Mouse (Mus musculus) kidney, adult 2 months (tissue): ENCODE measurements around the gene Mrpl42. TPM values are rescaled to one million over a fixed set of nuclear protein-coding genes. Genes with fewer than 3 reads are reported as not detected.

Experiments used
- DNase-seq: peaks from one replicate; pipeline ENCODE4 v3.0.0; 2021
- H3K27ac ChIP-seq: fragments of 200-500 bp; 2 replicates; pipeline ENCODE4 v1.5.1; 2012; ENCODE audit warnings: low read depth, low read length, control low read depth, inconsistent platforms; ENCODE audit not compliant: insufficient read depth
- H3K27me3 ChIP-seq: fragments of 200-500 bp; replicated peaks from 2 replicates; pipeline ENCODE4 v1.6.1; 2012; ENCODE audit warnings: mild to moderate bottlenecking, moderate library complexity, low read length, inconsistent platforms; ENCODE audit not compliant: control insufficient read depth, insufficient read depth
- H3K36me3 ChIP-seq: fragments of 200-500 bp; 2 replicates; pipeline ENCODE4 v1.6.1; 2012; ENCODE audit warnings: mild to moderate bottlenecking, moderate library complexity, low read length, inconsistent platforms; ENCODE audit not compliant: control insufficient read depth, insufficient read depth
- H3K4me1 ChIP-seq: fragments of 200-500 bp; 2 replicates; pipeline ENCODE4 v1.6.1; 2011; ENCODE audit warnings: low read length; ENCODE audit not compliant: control insufficient read depth, insufficient read depth
- H3K4me3 ChIP-seq: fragments of 200-500 bp; 2 replicates; pipeline ENCODE4 v1.5.1; 2011; ENCODE audit warnings: mild to moderate bottlenecking, low read depth, low read length, control low read depth; ENCODE audit not compliant: insufficient read depth
- CTCF ChIP-seq: fragments of 200-500 bp; conservative IDR thresholded peaks from 2 replicates; pipeline ENCODE4 v1.5.1; 2011; ENCODE audit warnings: low read depth, mild to moderate bottlenecking, control low read depth, low read length, moderate library complexity, mixed read lengths; ENCODE audit not compliant: insufficient read depth, insufficient read length
- POLR2A ChIP-seq: fragments of 200-500 bp; IDR thresholded peaks from one replicate; pipeline ENCODE4 v1.6.1; 2011; ENCODE audit warnings: low read depth, low read length, control low read depth
- WGBS: fragments of 180-500 bp; shearing (Covaris S2); methylation state at CpG from one replicate; pipeline ENCODE4 v1.1.7; 2018; 5-methylcytosine and 5-hydroxymethylcytosine counted together
- polyA plus RNA-seq: library from polyadenylated mRNA; depleted of rRNA; stranded (reverse); fragments of >200 nt; gene quantifications from 2 replicates; pipeline ENCODE4 v1.2.3, GENCODE M21; 2012

Gene Mrpl42
- polyA plus RNA-seq, 1 experiment: 322 TPM

GRCm38 (mm10) chr10:95504341-95504740 is 2.6 kb upstream of the Mrpl42 start:
- WGBS: 7% methylated on average over 1 of the region's 1 CpGs
- H3K4me3 ChIP-seq: no peak overlapping the region
- peak; percentile 62 for DNase-seq
- no peak overlapping the region for H3K27ac ChIP-seq
- TF ChIP-seq POLR2A (no peak), CTCF (no peak)
- peaks cover 5% of the 10 kb centered on the region; the same call in 1 of the 2 replicates for H3K4me1 ChIP-seq
- no peaks in the 10 kb centered on the region for H3K36me3 ChIP-seq
- no peaks in the 10 kb centered on the region for H3K27me3 ChIP-seq

DNA sequence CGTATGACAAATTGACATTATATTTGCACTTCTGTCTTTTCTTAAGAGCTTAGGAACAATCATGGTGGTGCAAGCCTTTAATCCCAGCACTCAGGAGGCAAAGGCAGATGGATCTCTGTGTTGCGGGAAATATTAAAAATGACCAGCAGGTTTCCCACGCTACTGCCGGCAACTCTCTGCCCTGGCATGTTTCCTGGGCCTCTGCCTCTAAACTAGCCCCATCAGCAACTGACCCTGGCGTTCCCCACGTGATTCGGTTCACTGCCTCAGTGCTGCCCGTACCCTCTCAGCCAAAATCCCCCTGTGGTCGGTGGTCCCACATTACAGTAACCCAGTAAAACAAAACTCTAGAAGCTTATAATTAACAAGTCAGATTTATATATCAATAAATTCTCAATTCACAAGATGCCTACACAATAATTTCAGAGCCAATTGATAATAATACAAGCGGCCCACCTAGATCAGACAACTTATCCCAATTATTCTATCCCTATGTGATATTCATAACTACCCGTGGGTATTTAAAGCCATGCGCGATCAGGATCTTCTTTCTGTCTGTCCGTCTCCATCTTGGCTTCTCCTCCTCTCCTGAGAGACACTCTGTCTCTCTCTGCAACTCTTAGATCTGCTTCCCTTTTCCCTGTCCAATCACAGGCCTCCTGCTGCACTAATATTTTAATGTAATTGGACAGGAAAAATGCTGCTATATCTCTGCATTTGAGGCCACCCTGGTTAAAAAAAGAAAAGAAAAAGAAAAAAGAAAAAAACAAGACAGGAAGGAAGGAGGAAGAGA is 1.9 kb upstream of the Mrpl42 start:
- H3K27ac ChIP-seq: no peak overlapping the region
- TF ChIP-seq CTCF (no peak), POLR2A (no peak)
- no peaks in the 10 kb centered on the region for H3K27me3 ChIP-seq
- WGBS: 65% methylated on average over 14 of the region's 14 CpGs
- H3K36me3 ChIP-seq: no peaks in the 10 kb centered on the region
- no peak for DNase-seq
- peaks cover 5% of the 10 kb centered on the region; the same call in 1 of the 2 replicates for H3K4me1 ChIP-seq
- H3K4me3 ChIP-seq: no peak overlapping the region

DNA sequence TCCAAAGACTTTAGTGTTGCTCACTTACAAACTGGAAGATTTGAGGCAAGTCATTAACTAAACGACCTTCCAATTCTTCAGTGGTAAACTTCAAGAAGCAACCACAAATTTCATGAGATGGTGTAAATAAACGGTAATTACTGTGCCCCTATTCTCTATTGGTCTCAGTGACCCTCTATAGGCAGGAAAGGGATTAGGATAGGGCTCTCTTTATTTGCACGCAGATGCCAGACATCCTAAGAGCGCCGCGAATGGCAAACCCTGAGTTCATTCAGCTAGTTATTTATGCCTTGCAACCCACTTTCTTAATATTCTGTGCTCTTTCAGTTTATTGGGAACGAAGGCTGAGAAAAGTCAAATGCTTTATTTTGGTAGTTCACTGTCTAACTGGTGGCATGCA is 707 bp downstream of the Mrpl42 start:
- WGBS: under 1% methylated on average over 7 of the region's 7 CpGs
- Histone ChIP-seq H3K4me1 (peaks cover 5% of the 10 kb centered on the region; the same call in 1 of the 2 replicates), H3K27me3 (no peaks in the 10 kb centered on the region), H3K4me3 (peak overlapping the region; percentile 98), H3K36me3 (peaks cover 1% of the 10 kb centered on the region; the same call in 1 of the 2 replicates), H3K27ac (peak overlapping the region; percentile 98)
- no peak for DNase-seq
- TF ChIP-seq POLR2A (no peak), CTCF (no peak)

DNA sequence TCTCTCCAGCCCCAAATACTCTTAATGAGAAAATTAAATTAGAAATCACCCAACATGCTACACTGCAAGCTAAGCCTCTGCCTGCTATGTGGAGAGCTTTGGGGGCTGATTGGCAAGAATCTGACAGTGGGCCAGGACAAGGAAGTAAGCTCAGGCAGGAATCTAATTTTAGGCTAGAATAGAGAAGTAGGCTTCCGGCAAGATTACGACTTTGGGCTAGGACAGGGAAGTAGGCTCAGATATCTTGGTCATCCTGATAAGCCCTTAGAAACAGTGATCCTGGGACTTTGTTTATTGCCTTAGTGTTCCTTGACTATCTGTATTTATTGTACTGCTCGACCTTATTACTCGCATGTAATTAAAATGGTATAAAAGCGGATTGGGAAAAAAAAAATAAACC is 7.5 kb downstream of the Mrpl42 start:
- peaks cover 18% of the 10 kb centered on the region for H3K36me3 ChIP-seq

DNA sequence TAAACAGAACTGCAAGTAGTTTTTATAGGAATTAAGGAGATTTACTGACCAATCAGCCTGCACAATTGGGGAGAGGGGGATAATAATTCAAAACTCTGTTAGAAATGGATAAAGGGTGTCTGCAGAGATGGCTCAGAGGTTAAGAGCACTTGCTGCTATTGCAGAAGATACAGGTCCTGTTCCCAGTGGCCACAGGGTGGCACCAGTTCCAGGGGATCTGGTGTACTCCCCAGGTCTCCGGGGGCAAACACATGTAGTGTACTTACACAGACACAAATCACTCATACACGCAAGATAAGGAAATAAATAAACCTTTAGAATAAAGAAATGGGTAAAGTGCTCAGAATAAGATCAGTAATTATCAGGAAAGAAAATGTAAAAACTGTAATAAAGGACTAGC is 12.1 kb downstream of the Mrpl42 start:
- DNase-seq: peak; percentile 46
- 37% methylated on average over 2 of the region's 2 CpGs for WGBS

More for the DNA sequence above, 7.5 kb downstream of the Mrpl42 start:
- DNase-seq: no peak
- H3K27me3 ChIP-seq: no peaks in the 10 kb centered on the region
- H3K27ac ChIP-seq: no peak overlapping the region
- TF ChIP-seq POLR2A: no peak
- TF ChIP-seq CTCF: no peak
- WGBS: 94% methylated on average over 5 of the region's 5 CpGs
- H3K4me3 ChIP-seq: no peak overlapping the region
- H3K4me1 ChIP-seq: no peaks in the 10 kb centered on the region

GRCm38 (mm10) chr10:95477516-95477915 is 24.2 kb downstream of the Mrpl42 start:
- Histone ChIP-seq H3K27me3 (no peaks in the 10 kb centered on the region), H3K27ac (no peak overlapping the region), H3K4me1 (no peaks in the 10 kb centered on the region), H3K4me3 (no peak overlapping the region), H3K36me3 (no peaks in the 10 kb centered on the region; the same call in 1 of the 2 replicates)
- DNase-seq: no peak
- TF ChIP-seq POLR2A (no peak), CTCF (no peak)
- 82% methylated on average over 11 of the region's 11 CpGs for WGBS

More for the DNA sequence above, 12.1 kb downstream of the Mrpl42 start:
- TF ChIP-seq CTCF: peak; percentile 64
- no peak for TF ChIP-seq POLR2A
- no peaks in the 10 kb centered on the region for H3K4me1 ChIP-seq
- H3K4me3 ChIP-seq: no peak overlapping the region
- no peaks in the 10 kb centered on the region for H3K27me3 ChIP-seq
- no peak overlapping the region for H3K27ac ChIP-seq
- H3K36me3 ChIP-seq: peaks cover 10% of the 10 kb centered on the region

- H3K4me3 ChIP-seq: no peak overlapping the region
- no peaks in the 10 kb centered on the region; the same call in 1 of the 2 replicates for H3K36me3 ChIP-seq
- H3K27me3 ChIP-seq: no peaks in the 10 kb centered on the region
- TF ChIP-seq CTCF (peak; percentile 97), POLR2A (no peak)
- no peaks in the 10 kb centered on the region for H3K4me1 ChIP-seq
- WGBS: 11% methylated on average over 10 of the region's 10 CpGs
- H3K27ac ChIP-seq: no peak overlapping the region
- DNase-seq: peak; percentile 84
Observed at GRCm38 (mm10) chr10:95475923-95476322, 25.8 kb downstream of the Mrpl42 start.
